Mouse (Mus musculus): ENCODE results near the gene Immp2l.

- TF ChIP-seq CTCF (conservative IDR thresholded peaks at IDR 0.05; ENCODE audit: insufficient read depth, insufficient read length, low read depth, low read length) (no peak), POLR2A (IDR thresholded peaks at IDR 0.05; ENCODE audit: low read depth, low read length) (no peak)
These were observed 39.2 kb upstream of the Immp2l start for GRCm38 (mm10) chr12:40984735-40985134.

Data from kidney, adult 2 months (tissue).